Mouse (Mus musculus): ENCODE measurements around the gene Nanog.
"Not testable (repeated sequence)": the region's sequence is repeated elsewhere in the genome, so short reads cannot be mapped to it uniquely, and the experiment has no call there.

Gene Nanog

DNA sequence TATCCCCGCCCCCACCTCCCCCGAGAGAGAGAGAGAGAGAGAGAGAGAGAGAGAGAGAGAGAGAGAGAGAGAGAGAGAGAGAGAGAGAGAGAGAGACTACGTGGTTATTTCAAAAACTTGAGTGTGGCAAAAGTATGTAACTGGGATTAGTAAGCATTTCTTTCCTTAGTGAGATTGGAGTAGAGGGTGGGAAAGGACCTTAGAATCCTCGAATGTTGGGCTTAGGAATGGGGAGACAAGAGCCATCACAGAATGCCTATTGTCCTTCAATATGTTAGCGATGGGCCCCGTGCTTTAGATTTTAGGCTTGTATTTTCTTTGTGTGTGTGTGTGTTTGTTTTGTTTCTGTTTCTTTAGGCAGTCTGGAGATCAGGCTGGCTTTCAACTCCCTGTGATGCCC is 4.0 kb upstream of the Nanog start:
- DNase-seq: no peak

DNA sequence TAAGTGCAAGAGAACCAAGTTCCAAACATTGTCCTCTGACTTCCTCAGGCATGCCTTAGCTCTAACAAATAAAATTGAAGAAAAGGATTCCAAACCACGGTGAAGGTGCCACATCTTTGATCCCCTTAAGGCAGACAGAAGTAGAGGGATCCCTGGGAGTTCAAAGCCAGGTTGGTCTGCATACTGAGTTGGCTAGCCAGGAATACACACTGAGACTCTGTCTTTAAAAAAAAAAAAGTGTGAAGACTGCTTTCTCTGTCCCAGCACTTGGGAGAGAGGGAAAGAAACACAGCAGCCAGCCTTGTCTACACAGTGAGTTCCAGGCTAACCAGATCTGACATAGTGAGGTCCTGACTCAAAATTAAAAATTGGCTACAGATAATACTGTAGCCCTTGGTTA is 3.6 kb upstream of the Nanog start:
- no peak for DNase-seq

DNA sequence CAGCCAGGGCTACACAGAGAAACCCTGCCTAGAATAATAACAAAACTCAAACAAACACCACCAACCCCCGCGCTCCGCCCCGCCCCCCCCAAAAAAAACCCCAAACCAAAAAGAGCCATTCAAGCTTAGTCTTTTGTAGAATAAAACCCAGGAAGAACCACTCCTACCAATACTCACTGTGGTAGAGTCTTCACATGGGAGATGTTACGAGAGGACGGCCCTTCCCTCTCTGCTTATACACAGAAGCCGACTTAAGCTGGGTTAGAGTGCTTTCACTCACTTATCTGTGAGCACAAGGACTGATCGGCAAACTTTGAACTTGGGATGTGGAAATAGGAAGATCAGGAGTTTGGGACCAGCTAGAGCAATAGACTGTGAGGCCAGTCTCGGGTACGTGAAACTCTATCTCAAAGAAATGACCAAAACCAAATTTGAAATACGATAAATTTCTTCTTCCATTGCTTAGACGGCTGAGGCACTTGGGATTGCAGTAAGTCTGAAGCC is 900 bp upstream of the Nanog start:
- no peak for DNase-seq

DNA sequence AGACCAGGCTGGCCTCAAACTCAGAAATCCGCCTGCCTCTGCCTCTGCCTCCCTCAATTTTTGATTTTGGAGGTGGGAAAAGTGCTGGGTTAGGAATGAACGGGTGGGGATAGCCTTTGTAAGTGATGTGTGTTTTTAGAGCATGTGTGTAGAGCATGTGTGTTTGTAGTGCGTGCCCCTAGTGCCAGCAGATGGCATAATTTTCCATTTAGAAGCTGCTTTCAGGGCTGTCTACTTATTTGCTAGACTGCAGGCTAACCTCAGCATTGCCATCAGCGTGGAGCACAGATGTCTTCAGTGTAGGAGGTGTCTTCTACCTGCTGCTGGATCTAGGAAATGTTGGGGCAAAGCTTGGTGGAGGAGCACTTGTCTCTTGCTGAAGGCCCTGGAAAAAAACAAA is 1.5 kb downstream of the Nanog start:
- DNase-seq: no peak

DNA sequence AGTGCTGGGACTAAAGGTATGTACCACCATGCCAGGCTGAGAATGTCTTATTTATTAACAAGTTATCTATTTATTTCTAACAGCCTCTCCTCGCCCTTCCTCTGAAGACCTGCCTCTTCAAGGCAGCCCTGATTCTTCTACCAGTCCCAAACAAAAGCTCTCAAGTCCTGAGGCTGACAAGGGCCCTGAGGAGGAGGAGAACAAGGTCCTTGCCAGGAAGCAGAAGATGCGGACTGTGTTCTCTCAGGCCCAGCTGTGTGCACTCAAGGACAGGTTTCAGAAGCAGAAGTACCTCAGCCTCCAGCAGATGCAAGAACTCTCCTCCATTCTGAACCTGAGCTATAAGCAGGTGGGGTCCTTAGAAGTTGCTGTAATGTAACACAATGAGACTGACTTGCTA is 4.2 kb downstream of the Nanog start:
- DNase-seq: no peak

DNA sequence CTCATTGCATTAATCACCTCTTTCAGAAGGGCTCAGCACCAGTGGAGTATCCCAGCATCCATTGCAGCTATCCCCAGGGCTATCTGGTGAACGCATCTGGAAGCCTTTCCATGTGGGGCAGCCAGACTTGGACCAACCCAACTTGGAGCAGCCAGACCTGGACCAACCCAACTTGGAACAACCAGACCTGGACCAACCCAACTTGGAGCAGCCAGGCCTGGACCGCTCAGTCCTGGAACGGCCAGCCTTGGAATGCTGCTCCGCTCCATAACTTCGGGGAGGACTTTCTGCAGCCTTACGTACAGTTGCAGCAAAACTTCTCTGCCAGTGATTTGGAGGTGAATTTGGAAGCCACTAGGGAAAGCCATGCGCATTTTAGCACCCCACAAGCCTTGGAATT is 5.8 kb downstream of the Nanog start:
- not testable (repeated sequence) for DNase-seq

DNA sequence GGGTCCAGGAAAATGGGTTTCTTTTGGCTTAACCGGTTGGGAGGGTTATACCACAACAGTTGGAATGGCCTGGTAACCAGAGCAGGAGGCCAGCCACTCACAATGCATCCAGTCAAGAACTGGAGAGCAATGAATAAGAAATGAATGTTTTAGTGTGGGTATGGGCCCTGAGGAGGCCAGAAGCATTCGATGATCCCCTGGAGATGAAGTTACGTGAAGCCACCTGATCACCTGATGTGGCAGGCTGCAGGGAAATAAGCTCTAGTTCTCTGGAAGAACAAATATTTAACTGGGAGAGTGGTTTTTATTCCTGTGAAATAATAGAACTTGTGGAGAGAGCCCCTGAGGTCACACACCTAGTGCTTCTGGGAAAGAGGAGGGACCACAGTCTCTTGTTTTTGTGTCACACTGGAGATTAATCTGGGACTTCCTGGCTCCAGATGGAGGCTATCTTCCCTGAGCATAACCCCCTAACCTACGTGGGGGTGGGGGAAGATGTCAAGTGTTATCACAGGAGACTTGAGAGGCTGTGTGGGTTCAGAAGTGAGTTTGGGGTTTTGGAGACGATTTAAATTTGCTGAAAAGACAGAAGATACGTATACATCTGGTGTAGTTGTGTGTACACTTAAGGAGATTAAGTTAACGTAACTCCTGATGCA is 7.5 kb downstream of the Nanog start:
- DNase-seq: no peak

DNA sequence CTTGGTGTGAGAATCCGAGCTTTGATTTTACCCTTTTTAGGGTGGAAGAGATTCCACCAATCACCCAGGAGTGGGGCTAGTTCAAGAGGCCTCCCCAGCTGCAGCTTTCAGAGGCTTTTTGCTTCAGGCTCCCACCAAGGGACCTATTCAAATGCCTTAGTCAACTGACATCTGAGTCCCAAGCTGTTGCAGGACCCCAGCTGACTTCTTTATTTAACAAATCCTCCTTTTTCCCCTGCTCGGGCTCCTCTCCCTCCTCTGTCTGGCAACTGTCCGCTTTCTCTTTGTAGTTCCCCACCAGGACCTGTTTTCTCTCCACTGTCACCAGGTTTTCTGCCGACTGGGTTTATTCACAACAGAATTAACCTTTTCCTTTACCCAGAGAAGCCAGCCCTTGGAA is 8.6 kb downstream of the Nanog start:
- DNase-seq: no peak

DNA sequence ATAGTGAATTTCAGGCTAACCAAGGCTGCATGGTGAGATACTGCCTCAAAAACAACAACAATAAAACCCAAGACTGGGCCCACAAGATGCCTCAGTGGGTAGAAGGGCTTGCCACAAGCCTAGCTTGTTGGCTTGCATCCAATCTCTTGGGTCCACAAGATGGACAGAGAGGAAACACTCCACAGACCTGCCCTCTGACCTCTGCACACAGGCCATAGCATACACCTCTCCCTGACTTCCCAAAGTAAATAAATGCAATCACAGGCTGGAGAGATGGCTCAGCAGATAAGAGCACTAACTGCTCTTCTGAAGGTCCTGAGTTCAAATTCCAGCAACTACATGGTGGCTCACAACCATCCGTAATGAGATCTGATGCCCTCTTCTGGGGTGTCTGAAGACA is 10.9 kb downstream of the Nanog start:
- DNase-seq: not testable (repeated sequence)

DNA sequence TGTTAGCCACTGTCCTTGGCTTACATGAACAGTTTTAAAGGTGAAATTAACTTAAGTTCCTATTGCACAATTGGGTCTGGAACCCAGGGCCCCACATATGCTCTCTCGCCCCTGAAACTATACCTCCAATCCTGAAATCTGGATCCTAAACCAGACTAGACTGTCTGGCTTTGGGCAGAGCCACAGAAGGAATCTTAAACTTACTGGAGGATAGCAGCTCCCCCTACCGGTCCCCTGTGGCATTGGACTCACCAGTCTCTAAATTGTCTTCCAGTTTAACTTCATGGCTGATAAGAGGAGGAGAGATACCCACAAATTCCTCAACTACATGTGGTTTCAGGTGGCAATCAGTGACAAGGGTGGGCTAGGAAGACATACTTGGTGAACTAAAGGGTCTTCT is 12.7 kb downstream of the Nanog start:
- DNase-seq: peak; percentile 76

DNA sequence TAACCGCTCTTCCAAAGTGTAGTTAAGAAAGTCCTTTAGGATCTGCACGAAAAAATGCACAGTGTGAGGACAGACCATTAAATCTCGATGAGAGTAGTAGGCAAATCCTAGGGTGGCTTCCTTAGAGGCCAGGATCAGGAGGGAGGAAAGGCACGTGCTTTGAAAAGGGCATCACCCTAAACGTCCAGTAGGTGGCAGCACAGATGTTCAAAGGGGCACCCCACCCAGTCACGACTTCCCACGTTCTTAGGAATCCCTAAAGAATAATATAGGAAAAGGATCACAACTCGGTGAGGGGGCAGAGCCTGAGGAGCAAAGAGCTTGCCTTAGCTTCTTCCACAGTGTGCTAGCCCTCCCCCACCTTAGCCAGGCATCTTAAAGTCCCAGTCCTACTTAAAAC is 32.7 kb downstream of the Nanog start:
- DNase-seq: peak; percentile 70

DNA sequence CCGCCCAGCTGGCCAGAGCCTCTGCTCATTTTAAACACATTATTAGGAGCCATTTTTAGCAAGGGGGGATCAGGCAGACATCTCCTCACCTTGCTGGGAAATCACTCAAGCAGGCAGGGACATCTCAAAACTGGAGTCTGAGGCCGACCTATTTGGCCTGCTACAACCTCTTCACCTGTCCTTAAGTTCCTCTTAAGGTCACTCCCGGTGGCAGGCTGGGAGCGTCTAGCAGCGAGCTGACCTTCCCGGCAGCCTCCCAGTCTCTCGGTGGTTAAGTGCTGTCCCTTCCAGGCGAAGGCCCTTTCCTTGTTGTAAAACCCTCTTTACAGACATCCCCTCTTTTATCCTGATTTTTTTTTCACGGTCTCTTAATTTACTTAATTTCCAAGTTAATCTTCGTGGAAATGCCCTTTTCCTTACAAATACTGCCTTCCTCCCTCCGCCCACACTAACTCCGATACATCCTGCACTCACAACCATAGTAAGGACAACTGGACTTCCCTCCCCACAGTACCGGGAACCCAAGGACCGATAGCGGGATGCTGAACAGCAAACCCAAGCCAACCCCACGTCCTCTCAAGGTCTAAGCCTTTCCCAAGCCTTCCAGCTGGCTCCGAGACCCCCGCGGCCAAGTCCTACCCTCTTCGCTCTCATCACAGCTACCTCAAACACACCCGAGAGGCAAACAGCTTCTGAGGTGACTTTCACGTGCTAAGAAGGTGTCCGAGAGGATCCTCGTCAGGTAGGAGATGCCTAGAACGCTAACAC is 34.4 kb downstream of the Nanog start:
- DNase-seq: no peak

DNA sequence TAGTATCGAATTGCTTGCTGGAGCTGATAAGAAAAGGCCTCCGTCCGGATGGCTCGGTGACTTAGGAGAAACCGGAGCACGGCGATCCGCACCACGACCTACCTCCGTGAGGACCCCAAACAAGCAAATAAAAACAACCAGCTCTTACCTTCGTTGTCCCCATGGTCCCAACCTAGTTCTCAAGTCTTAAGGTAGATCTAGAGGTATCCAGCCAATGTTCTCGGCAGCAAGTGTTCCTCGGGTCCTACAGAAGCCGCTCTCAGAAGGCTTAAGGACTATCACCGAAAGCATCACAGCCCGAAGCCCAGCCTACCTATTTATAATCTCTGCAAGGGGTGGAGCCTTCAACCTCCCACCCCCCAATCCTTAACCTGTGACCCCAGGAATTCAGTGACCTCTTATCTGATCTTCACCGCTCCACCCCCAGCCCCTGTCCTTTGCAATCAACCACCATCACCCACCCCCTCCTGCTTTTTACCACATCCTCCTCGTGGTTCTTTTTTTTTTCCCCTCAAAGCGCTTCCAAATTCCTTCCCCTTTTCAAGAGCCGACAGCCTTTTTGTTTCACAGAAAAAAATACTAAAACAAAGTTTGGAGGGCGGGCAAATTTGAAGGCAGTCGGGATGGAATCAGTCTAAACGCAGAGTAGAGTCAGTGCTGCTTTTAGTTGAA is 35.1 kb downstream of the Nanog start:
- peak; percentile 18 for DNase-seq

DNA sequence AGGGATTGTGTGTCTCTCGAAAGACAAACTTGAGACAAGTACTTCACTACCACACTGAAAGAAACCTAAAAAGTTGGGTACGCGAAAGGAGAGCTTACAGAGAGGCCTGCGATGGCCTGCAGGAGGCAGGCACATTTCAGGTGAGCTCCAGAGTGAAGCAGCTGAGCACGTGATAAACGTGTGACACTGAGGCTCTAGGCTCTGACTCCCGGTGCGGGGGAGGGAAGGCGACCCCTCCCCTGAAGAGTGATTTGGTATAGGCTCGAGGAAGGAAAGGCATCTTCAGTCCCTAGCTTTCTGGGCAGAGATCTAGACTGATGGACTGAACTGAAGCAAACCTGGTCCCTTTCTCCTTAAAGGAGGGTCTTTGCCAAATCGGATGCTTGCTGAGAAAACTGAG is 36.1 kb downstream of the Nanog start:
- no peak for DNase-seq

DNA sequence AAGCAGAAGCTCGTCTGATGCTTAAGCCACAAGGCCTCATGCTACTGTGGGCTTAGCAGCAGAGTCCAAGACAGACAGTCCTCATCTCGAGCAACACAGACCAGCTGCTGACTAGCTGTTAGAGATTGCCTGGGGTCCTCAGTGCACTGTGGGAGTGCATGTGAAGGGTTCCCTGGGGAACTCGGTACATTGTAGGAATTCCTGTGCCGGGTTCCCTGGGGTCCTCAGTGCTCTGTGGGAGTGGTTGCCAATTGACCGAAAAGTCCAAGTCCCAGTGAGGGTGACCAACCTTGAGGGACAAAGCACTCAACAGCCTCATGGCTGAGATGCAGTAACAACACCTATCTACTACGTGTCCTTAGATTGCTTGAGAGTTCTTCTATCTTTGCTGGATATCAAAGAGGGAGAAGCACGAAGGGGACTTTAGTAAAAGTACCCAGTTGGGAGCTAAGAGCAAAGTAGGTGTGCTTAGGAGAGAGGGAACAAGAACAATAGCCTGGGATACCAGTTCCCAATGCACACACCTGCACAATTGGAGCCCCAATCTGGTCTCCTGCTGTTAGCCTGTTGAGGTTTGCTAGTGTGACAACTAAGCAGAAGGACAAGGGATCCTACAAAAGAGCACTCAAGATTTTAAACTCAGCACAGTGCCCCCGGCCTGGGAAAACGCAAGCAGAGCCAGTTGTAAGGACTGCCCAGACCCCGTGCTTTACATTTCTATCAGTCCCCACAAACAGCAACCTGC is 37.4 kb downstream of the Nanog start:
- DNase-seq: no peak

DNA sequence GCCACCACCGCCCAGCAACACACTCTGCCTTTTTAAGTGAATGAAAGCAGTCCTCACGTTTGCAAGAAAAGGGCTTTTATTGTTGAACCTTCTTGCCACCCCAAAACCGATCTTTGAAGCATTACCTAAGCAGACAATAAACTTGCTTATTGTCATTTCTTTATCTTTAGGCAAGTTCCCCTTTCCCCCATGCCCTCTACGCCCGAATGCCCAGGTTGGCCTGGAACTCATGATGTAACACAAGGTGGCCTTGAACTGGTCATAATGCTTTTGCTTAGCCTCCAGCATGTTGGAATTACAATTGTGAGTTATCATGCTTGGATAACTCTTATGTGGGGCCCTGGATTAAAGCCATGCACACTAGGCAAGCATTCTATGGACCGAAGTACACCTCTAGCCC is 43.3 kb downstream of the Nanog start:
- DNase-seq: no peak

DNA sequence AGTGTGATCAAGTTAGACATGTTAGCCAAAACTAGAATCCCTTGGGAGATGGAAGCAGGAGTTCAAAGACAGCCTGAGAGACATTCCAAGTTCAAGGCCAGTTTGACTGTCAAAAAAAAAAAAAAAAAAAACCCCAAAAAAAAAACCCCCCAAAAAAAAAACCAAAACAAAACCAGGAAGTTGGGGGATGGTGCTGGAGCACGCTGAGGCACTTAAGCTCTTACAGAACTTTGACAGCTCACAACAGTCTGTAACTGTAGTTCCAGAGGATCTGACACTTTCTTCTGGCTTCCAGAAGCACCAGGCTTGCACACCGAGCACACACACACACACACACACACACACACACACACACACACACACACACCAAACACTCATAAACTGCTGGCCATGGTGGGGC is 48.6 kb downstream of the Nanog start:
- DNase-seq: no peak

DNA sequence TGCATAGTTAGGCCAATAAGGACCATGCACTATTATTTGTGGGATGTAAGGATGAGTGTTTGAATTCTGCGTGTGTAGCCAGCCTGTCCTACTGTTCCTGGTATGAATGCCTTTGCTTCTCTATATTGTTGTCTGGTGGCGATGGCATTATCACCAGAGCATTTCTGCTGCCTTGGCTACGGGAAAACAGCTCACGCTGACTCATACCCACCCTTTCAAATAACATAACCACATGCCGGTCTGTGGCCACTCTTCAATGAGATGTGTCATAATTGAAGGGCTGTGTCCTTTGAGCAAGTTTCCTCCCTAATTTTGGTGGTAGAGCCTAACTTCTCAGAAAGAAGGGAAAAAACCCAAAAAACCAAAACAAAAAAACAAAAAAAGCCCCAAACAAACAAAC is 51.4 kb downstream of the Nanog start:
- DNase-seq: no peak

DNA sequence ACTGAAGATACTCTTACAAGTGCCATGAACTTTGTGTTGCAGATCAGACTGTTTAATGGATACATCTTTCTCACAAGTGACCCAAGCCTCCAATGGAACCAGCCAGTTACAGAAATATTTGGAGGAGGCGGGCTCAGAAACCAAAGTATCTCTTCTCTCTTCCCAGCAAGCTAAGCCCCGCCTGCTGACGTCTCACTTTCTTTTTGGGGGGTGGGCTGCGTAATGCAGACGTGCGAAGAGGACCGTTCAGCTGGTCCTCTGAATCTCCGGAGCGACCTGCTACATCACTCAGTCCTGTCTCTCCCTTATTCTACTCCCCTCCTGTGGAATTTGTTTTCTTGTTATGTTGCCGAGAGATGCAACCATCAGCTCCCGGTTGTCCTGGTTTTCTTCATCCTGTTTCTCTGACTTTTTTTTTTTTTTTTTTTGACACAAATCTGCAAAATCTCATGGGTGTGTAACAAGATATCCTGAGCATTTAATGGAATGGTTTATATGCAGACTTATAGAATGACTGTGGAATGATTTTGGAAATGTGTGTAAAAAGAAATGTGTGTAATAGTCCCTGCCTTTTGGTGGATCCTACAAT is 53.8 kb downstream of the Nanog start:
- DNase-seq: peak; percentile 31

DNA sequence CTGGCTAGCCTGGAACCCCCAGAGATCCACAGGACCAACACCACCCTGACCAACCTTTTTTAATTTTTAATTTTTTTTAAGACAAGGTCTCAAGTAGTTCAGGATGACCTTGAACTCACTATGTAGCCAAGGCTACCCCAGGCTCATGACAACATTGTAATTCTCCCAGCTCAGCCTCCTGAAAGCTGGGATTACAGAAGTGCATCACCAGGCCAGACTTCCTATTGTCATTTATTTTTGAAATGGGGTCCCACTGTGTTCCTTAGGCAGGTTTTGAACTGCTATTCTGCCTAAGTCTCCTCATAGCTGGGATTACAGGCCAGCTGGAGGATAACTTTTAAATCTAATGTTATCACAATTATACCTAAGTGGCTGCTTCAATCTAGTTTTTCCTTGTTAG is 54.6 kb downstream of the Nanog start:
- DNase-seq: no peak

DNA sequence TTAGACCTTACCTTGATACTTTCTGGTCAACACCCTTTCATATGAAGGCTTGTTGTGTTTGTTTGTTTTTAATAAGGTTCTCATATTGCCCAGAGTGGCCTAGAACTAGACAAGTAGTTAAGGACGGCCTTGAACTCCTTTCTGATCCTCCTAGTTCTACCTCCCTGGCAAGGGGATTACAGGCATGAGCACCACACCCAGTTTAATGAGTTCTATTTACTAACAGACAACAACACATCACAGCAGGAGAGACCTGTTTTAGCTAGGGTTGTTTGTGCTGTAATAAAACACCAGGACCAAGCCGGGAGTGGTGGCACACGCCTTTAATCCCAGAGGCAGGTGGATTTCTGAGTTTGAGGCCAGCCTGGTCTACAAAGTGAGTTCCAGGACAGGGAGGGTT is 55.2 kb downstream of the Nanog start:
- DNase-seq: no peak

DNA sequence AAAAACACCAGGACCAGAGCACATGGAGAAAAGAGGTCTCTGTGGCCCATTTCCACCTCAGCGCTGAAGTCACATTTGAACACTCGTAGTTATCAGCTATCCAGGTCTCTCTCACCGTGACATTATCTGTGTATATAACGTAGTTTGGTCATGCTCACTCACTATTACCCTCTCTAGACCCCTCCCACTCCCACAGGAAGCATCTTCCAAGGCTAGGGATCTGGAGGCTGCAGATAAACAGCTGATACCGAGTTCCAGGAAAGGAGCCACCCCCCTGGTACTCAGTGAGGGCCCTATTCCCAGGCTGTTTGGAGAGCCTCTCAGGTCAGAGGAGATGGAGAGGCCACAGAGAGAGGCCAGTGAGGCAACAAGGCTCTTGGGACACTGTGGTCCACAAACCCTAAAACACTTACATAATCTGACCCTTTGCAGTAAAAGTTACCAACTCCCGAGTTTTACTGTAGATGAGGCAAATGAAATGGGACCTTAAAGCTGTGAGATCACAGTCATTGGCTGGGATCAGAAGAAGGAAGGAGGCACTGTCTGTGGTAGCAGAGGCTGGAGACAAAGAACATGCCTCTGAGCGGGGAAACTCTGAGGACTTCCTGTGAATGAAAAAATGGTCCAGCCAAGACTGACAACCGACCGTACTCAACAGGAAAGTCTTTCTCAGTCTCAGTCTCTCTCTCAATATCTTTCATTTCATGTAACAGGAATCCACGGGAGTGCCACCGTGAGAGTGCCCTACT is 55.8 kb downstream of the Nanog start:
- no peak for DNase-seq
